Mouse (Mus musculus): ENCODE results near the gene Vezt. TPM values are rescaled to one million over a fixed set of nuclear protein-coding genes. Genes with fewer than 3 reads are reported as not detected.

Gene Vezt
- total and polyA plus RNA-seq, 3 experiments, result 17.2 to 21.2 (median 18.0) TPM

- H3K27me3 ChIP-seq (replicated peaks), result no peaks in the 10 kb centered on the region
- no peaks in the 10 kb centered on the region for H3K9me3 ChIP-seq (replicated peaks; ENCODE audit: low read length)
- no peak overlapping the region for H3K4me3 ChIP-seq (replicated peaks in 1 of 3; ENCODE audit: low read depth in 2 of 3, low read length in 2 of 3, poor library complexity in 1 of 3)
- H3K4me1 ChIP-seq (ENCODE audit: control insufficient read depth in 1 of 2, insufficient read depth in 2 of 2), result peaks cover 0 to 20% of the 10 kb centered on the region in 2 experiments; a peak in 2 of 4 replicates
- dilution Hi-C loops (cut with MboI; ENCODE audit: extremely low pct_ligation_motif_present, extremely low pct_unique_long_range_greater_than_20kb, low sequenced_read_pairs), result no loop called here
- H3K27ac ChIP-seq (ENCODE audit: insufficient read depth, low read depth), result no peak overlapping the region
- no peak for DNase-seq (ENCODE audit: extremely low read depth)
- H3K4me2 ChIP-seq (ENCODE audit: insufficient read depth, low read depth, poor library complexity, severe bottlenecking), result no peak overlapping the region
- no peak for TF ChIP-seq ZNF384 (IDR thresholded peaks at IDR 0.05; ENCODE audit: low read depth, low read length)
- TF ChIP-seq MAZ (IDR thresholded peaks at IDR 0.05; ENCODE audit: low read depth, low read length), result no peak
- TF ChIP-seq ZC3H11A (IDR thresholded peaks at IDR 0.05; ENCODE audit: low read depth, low read length), result no peak
- no peak for TF ChIP-seq HCFC1 (IDR thresholded peaks at IDR 0.05; ENCODE audit: low read depth, low read length)
- in situ Hi-C loops (cut with MboI; ENCODE audit: low pct_ligation_motif_present, low pct_unique_long_range_greater_than_20kb, low sequenced_read_pairs), result no loop called here
- H3K79me2 ChIP-seq (replicated peaks; ENCODE audit: control insufficient read depth, extremely low read depth, insufficient read depth, poor library complexity, severe bottlenecking), result peaks cover 36% of the 10 kb centered on the region
- peaks cover 8 to 11% of the 10 kb centered on the region in 2 experiments for H3K36me3 ChIP-seq (replicated peaks in 1 of 2; ENCODE audit: control insufficient read depth in 1 of 2, insufficient read depth in 1 of 2, low read length in 1 of 2)
- no peak overlapping the region for H3K9ac ChIP-seq (ENCODE audit: insufficient read depth, low read depth)
These were observed 144.6 kb downstream of the Vezt start for GRCm38 (mm10) chr10:93891031-93891430.

- H3K4me3 ChIP-seq (replicated peaks in 1 of 3; ENCODE audit: low read depth in 2 of 3, low read length in 2 of 3, poor library complexity in 1 of 3), result no peak overlapping the region
- peaks cover 0 to 24% of the 10 kb centered on the region in 2 experiments; a peak in 2 of 4 replicates for H3K4me1 ChIP-seq (ENCODE audit: control insufficient read depth in 1 of 2, insufficient read depth in 2 of 2)
- TF ChIP-seq ZC3H11A (IDR thresholded peaks at IDR 0.05; ENCODE audit: low read depth, low read length), result no peak
- no peak for TF ChIP-seq TCF12 (IDR thresholded peaks at IDR 0.05; ENCODE audit: low read depth, low read length)
- no peak for TF ChIP-seq USF1 (IDR thresholded peaks at IDR 0.05; ENCODE audit: low read depth, low read length)
- TF ChIP-seq EP300 (IDR thresholded peaks at IDR 0.05; ENCODE audit: low read length), result no peak
- no peak for TF ChIP-seq ZMIZ1 (IDR thresholded peaks at IDR 0.05; ENCODE audit: low read depth, low read length)
- no peak for TF ChIP-seq NRF1 (IDR thresholded peaks at IDR 0.05; ENCODE audit: low read depth, low read length)
- no peak for TF ChIP-seq POLR2AphosphoS2 (IDR thresholded peaks at IDR 0.05; ENCODE audit: low read depth, low read length)
- no peak for TF ChIP-seq ETS1 (conservative IDR thresholded peaks at IDR 0.05; ENCODE audit: low read depth, low read length)
- no peak for TF ChIP-seq USF2 (conservative IDR thresholded peaks at IDR 0.05; ENCODE audit: low read depth, low read length)
- TF ChIP-seq RAD21 (IDR thresholded peaks at IDR 0.05; ENCODE audit: low read depth, low read length), result no peak
- no peak for TF ChIP-seq CHD1 (IDR thresholded peaks at IDR 0.05; ENCODE audit: low read depth, low read length)
- TF ChIP-seq SMC3 (IDR thresholded peaks at IDR 0.05; ENCODE audit: low read depth, low read length), result no peak
- TF ChIP-seq ZKSCAN1 (IDR thresholded peaks at IDR 0.05; ENCODE audit: borderline replicate concordance, low read depth, low read length), result no peak
- TF ChIP-seq MAX (IDR thresholded peaks at IDR 0.05; ENCODE audit: low read length), result no peak
- TF ChIP-seq GABPA (IDR thresholded peaks at IDR 0.05; ENCODE audit: insufficient replicate concordance, low read depth, low read length), result no peak
- no peak for TF ChIP-seq NELFE (IDR thresholded peaks at IDR 0.05; ENCODE audit: low read depth, low read length)
- no peak for TF ChIP-seq TBP (conservative IDR thresholded peaks at IDR 0.05; ENCODE audit: low read depth, low read length)
- TF ChIP-seq BHLHE40 (IDR thresholded peaks at IDR 0.05; ENCODE audit: low read depth, low read length), result no peak
- TF ChIP-seq MEF2A (IDR thresholded peaks at IDR 0.05; ENCODE audit: borderline replicate concordance, low read depth, low read length), result no peak
- H3K4me2 ChIP-seq (ENCODE audit: insufficient read depth, low read depth, poor library complexity, severe bottlenecking), result no peak overlapping the region
- DNase-seq (ENCODE audit: extremely low read depth), result no peak
- H3K27ac ChIP-seq (ENCODE audit: insufficient read depth, low read depth), result no peak overlapping the region
- H3K36me3 ChIP-seq (replicated peaks in 1 of 2; ENCODE audit: control insufficient read depth in 1 of 2, insufficient read depth in 1 of 2, low read length in 1 of 2), result peaks cover 12 to 15% of the 10 kb centered on the region in 2 experiments
- no peaks in the 10 kb centered on the region for H3K9me3 ChIP-seq (replicated peaks; ENCODE audit: low read length)
- peaks cover 41% of the 10 kb centered on the region for H3K79me2 ChIP-seq (replicated peaks; ENCODE audit: control insufficient read depth, extremely low read depth, insufficient read depth, poor library complexity, severe bottlenecking)
- in situ Hi-C loops (cut with MboI; ENCODE audit: low pct_ligation_motif_present, low pct_unique_long_range_greater_than_20kb, low sequenced_read_pairs) (no loop called here), dilution Hi-C loops (cut with MboI; ENCODE audit: extremely low pct_ligation_motif_present, extremely low pct_unique_long_range_greater_than_20kb, low sequenced_read_pairs) (no loop called here)
- no peaks in the 10 kb centered on the region for H3K27me3 ChIP-seq (replicated peaks)
- H3K9ac ChIP-seq (ENCODE audit: insufficient read depth, low read depth), result no peak overlapping the region
These were observed 145.1 kb downstream of the Vezt start for GRCm38 (mm10) chr10:93890565-93890964.

Data from CH12.LX (cell line).